Mouse (Mus musculus) small intestine, adult 2 months (tissue): ENCODE measurements around the gene Dnmt3a.

Experiments
- CTCF ChIP-seq: fragments of 200-500 bp; IDR thresholded peaks from 2 replicates; pipeline ENCODE4 v1.5.1; 2012; ENCODE audit warnings: low read depth, mild to moderate bottlenecking, control low read depth, inconsistent platforms, low read length, moderate library complexity, mixed read lengths; ENCODE audit not compliant: insufficient replicate concordance, insufficient read length; ENCODE audit errors: extremely low read depth
- POLR2A ChIP-seq: fragments of 200-500 bp; IDR thresholded peaks from 2 replicates; pipeline ENCODE4 v1.6.1; 2012; ENCODE audit warnings: low read depth, mild to moderate bottlenecking, control low read depth, inconsistent platforms, low read length, moderate library complexity

DNA sequence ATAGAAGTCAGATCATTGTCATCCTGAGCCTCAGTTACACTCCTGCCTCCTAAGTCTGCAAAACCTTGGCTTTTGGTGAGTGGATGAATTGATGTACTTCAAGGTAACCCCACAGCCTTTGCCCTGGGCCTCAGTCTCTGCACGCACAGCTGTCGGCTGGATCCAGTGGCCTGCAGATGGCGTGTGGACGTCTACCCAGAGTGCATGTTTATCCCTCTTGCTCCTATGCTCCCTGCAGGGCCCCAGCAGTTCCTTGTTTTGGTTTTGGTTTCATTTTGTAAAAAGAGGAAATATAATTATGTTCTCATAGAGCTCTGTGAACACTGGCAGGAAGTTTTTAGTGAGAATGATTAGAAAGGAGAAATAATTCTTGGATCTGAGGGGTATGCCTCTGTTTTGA, 46.4 kb upstream of the Dnmt3a start:
- TF ChIP-seq CTCF: peak; percentile 74; the same call in 1 of the 2 replicates
- no peak for TF ChIP-seq POLR2A
